Mouse (Mus musculus) embryonic facial prominence, embryonic 11.5 days (tissue): ENCODE results near the gene Ddr2. TPM values are rescaled to one million over a fixed set of nuclear protein-coding genes. Genes with fewer than 3 reads are reported as not detected.
"Not testable (repeated sequence)": the region's sequence is repeated elsewhere in the genome, so short reads cannot be mapped to it uniquely, and the experiment has no call there.

Experiments
- ATAC-seq: fragments of 200-750 bp; cut with Nextera tagmentation; replicated peaks from 2 replicates; pipeline ENCODE4 v1.8.0; 2017; ENCODE audit warnings: low read depth; ENCODE audit not compliant: insufficient number of reproducible peaks, low FRiP score, low TSS enrichment
- DNase-seq: peaks from one replicate; pipeline ENCODE4 v3.0.0-alpha.2; 2015; ENCODE audit warnings: low spot score
- H3K27ac ChIP-seq: fragments of 300-500 bp; sonication (generic); replicated peaks from 2 replicates; pipeline ENCODE4 v1.5.1; 2014; ENCODE audit warnings: mild to moderate bottlenecking, low read depth, low read length, control low read depth
- H3K27me3 ChIP-seq: fragments of 300-500 bp; sonication (generic); 2 replicates; pipeline ENCODE4 v1.6.1; 2014; ENCODE audit warnings: mild to moderate bottlenecking, low read length, moderate library complexity, mixed read lengths; ENCODE audit not compliant: control insufficient read depth, insufficient read depth
- H3K36me3 ChIP-seq: fragments of 300-500 bp; sonication (generic); replicated peaks from 2 replicates; pipeline ENCODE4 v1.6.1; 2014; ENCODE audit warnings: low read depth, mild to moderate bottlenecking, low read length, moderate library complexity, mixed read lengths; ENCODE audit not compliant: control insufficient read depth, insufficient read depth
- H3K4me1 ChIP-seq: fragments of 300-500 bp; sonication (generic); 2 replicates; pipeline ENCODE4 v1.6.1; 2014; ENCODE audit warnings: low read length, mixed read lengths; ENCODE audit not compliant: control insufficient read depth, insufficient read depth
- H3K4me2 ChIP-seq: fragments of 300-500 bp; sonication (generic); 2 replicates; pipeline ENCODE4 v1.6.1; 2014; ENCODE audit warnings: low read depth, mild to moderate bottlenecking, control low read depth, low read length, moderate library complexity
- H3K4me3 ChIP-seq: fragments of 300-500 bp; sonication (generic); 2 replicates; pipeline ENCODE4 v1.5.1; 2014; ENCODE audit warnings: low read depth, low read length, control low read depth
- H3K9ac ChIP-seq: fragments of 300-500 bp; sonication (generic); replicated peaks from 2 replicates; pipeline ENCODE4 v1.6.1; 2014; ENCODE audit warnings: mild to moderate bottlenecking, control low read depth, low read length
- H3K9me3 ChIP-seq: fragments of 300-500 bp; sonication (generic); replicated peaks from 2 replicates; pipeline ENCODE4 v1.6.1; 2016; ENCODE audit warnings: mild to moderate bottlenecking, low read length, inconsistent platforms, mixed read lengths; ENCODE audit not compliant: control insufficient read depth
- WGBS: fragments of 180-500 bp; shearing (Covaris S2); extraction: QIAGEN DNeasy Blood & Tissue Kit; methylation state at CpG from one replicate; pipeline ENCODE4 v1.1.7; 2014; 5-methylcytosine and 5-hydroxymethylcytosine counted together
- polyA plus RNA-seq: library from polyadenylated mRNA; unstranded; fragments of >200 nt; fragmentation: Nextera tagmentation; extraction: Ambion mirVana; gene quantifications from 2 replicates; pipeline ENCODE4 v1.2.1, GENCODE M21; 2014

The Ddr2 gene
- polyA plus RNA-seq, 1 experiment from 2014 or later = 87.5 TPM

GRCm38 (mm10) chr1:170124644-170125043 lies 14.1 kb upstream of the Ddr2 start:
- H3K27ac ChIP-seq = no peak overlapping the region
- 70% methylated on average over 2 of the region's 2 CpGs for WGBS
- no peaks in the 10 kb centered on the region for H3K4me1 ChIP-seq
- no peak overlapping the region for H3K4me3 ChIP-seq
- H3K27me3 ChIP-seq = no peaks in the 10 kb centered on the region
- H3K4me2 ChIP-seq = no peak overlapping the region
- H3K9ac ChIP-seq = no peak overlapping the region
- ATAC-seq (no peak), DNase-seq (no peak)
- H3K36me3 ChIP-seq = no peaks in the 10 kb centered on the region
- H3K9me3 ChIP-seq = no peaks in the 10 kb centered on the region

GRCm38 (mm10) chr1:170113616-170114015 lies 3.1 kb upstream of the Ddr2 start:
- 89% methylated on average over 6 of the region's 6 CpGs for WGBS
- Histone ChIP-seq H3K4me1 (peaks cover 4% of the 10 kb centered on the region; the same call in 1 of the 2 replicates), H3K27ac (no peak overlapping the region), H3K36me3 (no peaks in the 10 kb centered on the region), H3K9ac (no peak overlapping the region), H3K4me3 (no peak overlapping the region), H3K9me3 (no peaks in the 10 kb centered on the region), H3K4me2 (no peak overlapping the region), H3K27me3 (no peaks in the 10 kb centered on the region)
- ATAC-seq (no peak), DNase-seq (no peak)

- peaks cover 4% of the 10 kb centered on the region; the same call in 1 of the 2 replicates for H3K4me1 ChIP-seq
- H3K27me3 ChIP-seq = no peaks in the 10 kb centered on the region
- DNase-seq (no peak), ATAC-seq (no peak)
- H3K27ac ChIP-seq = no peak overlapping the region
- H3K36me3 ChIP-seq = no peaks in the 10 kb centered on the region
- no peaks in the 10 kb centered on the region for H3K9me3 ChIP-seq
- no peak overlapping the region for H3K4me2 ChIP-seq
- no peak overlapping the region for H3K4me3 ChIP-seq
- WGBS = 73% methylated on average over 10 of the region's 10 CpGs
- no peak overlapping the region for H3K9ac ChIP-seq
Observed at GRCm38 (mm10) chr1:170112261-170112660, 1.7 kb upstream of the Ddr2 start.

GRCm38 (mm10) chr1:170111651-170112226 lies 1.2 kb upstream of the Ddr2 start:
- Histone ChIP-seq H3K27ac (peak overlapping the region; percentile 92), H3K4me1 (peaks cover 4% of the 10 kb centered on the region; the same call in 1 of the 2 replicates), H3K4me3 (no peak overlapping the region), H3K4me2 (peak overlapping the region; percentile 32), H3K9me3 (no peaks in the 10 kb centered on the region), H3K9ac (0 out of 2 replicates have a peak overlapping the region, but pooled peaks have one; percentile 6), H3K36me3 (no peaks in the 10 kb centered on the region), H3K27me3 (no peaks in the 10 kb centered on the region)
- 67% methylated on average over 16 of the region's 16 CpGs for WGBS
- ATAC-seq (no peak), DNase-seq (no peak)

- Histone ChIP-seq H3K9me3 (no peaks in the 10 kb centered on the region), H3K4me1 (peaks cover 4% of the 10 kb centered on the region; the same call in 1 of the 2 replicates), H3K9ac (peak overlapping the region; percentile 75), H3K4me3 (peak overlapping the region; percentile 53), H3K27me3 (no peaks in the 10 kb centered on the region), H3K4me2 (peak overlapping the region; percentile 65), H3K36me3 (no peaks in the 10 kb centered on the region), H3K27ac (peak overlapping the region; percentile 92)
- WGBS = 39% methylated on average over 19 of the region's 19 CpGs
- ATAC-seq (0 out of 2 replicates have a peak, but pooled peaks have one; percentile 15), DNase-seq (peak; percentile 57)
Observed at GRCm38 (mm10) chr1:170109776-170110515, 616 bp downstream of the Ddr2 start.

GRCm38 (mm10) chr1:170102814-170103213 lies 7.7 kb downstream of the Ddr2 start:
- not testable (repeated sequence) for H3K9ac ChIP-seq, H3K36me3 ChIP-seq, H3K4me1 ChIP-seq, H3K27me3 ChIP-seq, H3K9me3 ChIP-seq, ATAC-seq, H3K4me3 ChIP-seq, H3K4me2 ChIP-seq, H3K27ac ChIP-seq, DNase-seq
- WGBS = 91% methylated on average over 6 of the region's 6 CpGs

GRCm38 (mm10) chr1:170086631-170087030 lies 23.9 kb downstream of the Ddr2 start:
- no peak overlapping the region for H3K9ac ChIP-seq
- H3K9me3 ChIP-seq = no peaks in the 10 kb centered on the region
- no peaks in the 10 kb centered on the region for H3K4me1 ChIP-seq
- H3K27ac ChIP-seq = no peak overlapping the region
- no peaks in the 10 kb centered on the region for H3K27me3 ChIP-seq
- DNase-seq = no peak
- H3K36me3 ChIP-seq = no peaks in the 10 kb centered on the region
- no peak for ATAC-seq
- 93% methylated on average over 7 of the region's 7 CpGs for WGBS
- no peak overlapping the region for H3K4me3 ChIP-seq
- no peak overlapping the region for H3K4me2 ChIP-seq

- Histone ChIP-seq H3K27me3 (no peaks in the 10 kb centered on the region), H3K36me3 (no peaks in the 10 kb centered on the region), H3K4me1 (no peaks in the 10 kb centered on the region), H3K4me2 (no peak overlapping the region), H3K9me3 (no peaks in the 10 kb centered on the region), H3K27ac (no peak overlapping the region), H3K4me3 (no peak overlapping the region), H3K9ac (no peak overlapping the region)
- 87% methylated on average over 12 of the region's 12 CpGs for WGBS
- ATAC-seq (no peak), DNase-seq (no peak)
Observed at GRCm38 (mm10) chr1:170084151-170084796, 26.3 kb downstream of the Ddr2 start.
